Mouse (Mus musculus): ENCODE measurements around the gene Ccdc181.
A peak's percentile ranks its signal among the peaks of the same experiment; 100 is the strongest.
"Not testable (repeated sequence)": the region's sequence is repeated elsewhere in the genome, so short reads cannot be mapped to it uniquely, and the experiment has no call there.

Gene Ccdc181

GRCm38 (mm10) chr1:164275455-164275954, at the start of gene Ccdc181:
TSS of gene Ccdc181 (plus strand) at chr1:164275585.
- DNase-seq, result peak; percentile 93 to 96

- DNase-seq, result not testable (repeated sequence)
Observed at GRCm38 (mm10) chr1:164231937-164232570, 43.3 kb upstream of the Ccdc181 start.

GRCm38 (mm10) chr1:164233447-164233846, 41.9 kb upstream of the Ccdc181 start:
- no peak for DNase-seq

GRCm38 (mm10) chr1:164235078-164235477, 40.3 kb upstream of the Ccdc181 start:
- no peak for DNase-seq

GRCm38 (mm10) chr1:164236078-164236477, 39.3 kb upstream of the Ccdc181 start:
- DNase-seq, result peak; percentile 23 to 63

- DNase-seq, result no peak
Observed at GRCm38 (mm10) chr1:164241494-164241893, 33.9 kb upstream of the Ccdc181 start.

GRCm38 (mm10) chr1:164242809-164243208, 32.6 kb upstream of the Ccdc181 start:
- DNase-seq, result no peak

GRCm38 (mm10) chr1:164247442-164247841, 27.9 kb upstream of the Ccdc181 start:
- DNase-seq, result no peak

GRCm38 (mm10) chr1:164247971-164248370, 27.4 kb upstream of the Ccdc181 start:
- DNase-seq, result no peak

GRCm38 (mm10) chr1:164248465-164249331, 26.7 kb upstream of the Ccdc181 start, which contains the start of gene Slc19a2:
TSS of gene Slc19a2 (plus strand) at chr1:164249046.
- peak; percentile 97 to 99 for DNase-seq

GRCm38 (mm10) chr1:164249332-164249711, 26.1 kb upstream of the Ccdc181 start:
- DNase-seq, result no peak

GRCm38 (mm10) chr1:164250391-164251150, 24.8 kb upstream of the Ccdc181 start:
- no peak for DNase-seq

GRCm38 (mm10) chr1:164251438-164251837, 23.9 kb upstream of the Ccdc181 start:
- DNase-seq, result no peak

GRCm38 (mm10) chr1:164252551-164252950, 22.8 kb upstream of the Ccdc181 start:
- DNase-seq, result no peak

GRCm38 (mm10) chr1:164254836-164255235, 20.5 kb upstream of the Ccdc181 start:
- no peak for DNase-seq

GRCm38 (mm10) chr1:164260171-164261028, 15.0 kb upstream of the Ccdc181 start:
- no peak for DNase-seq

- DNase-seq, result no peak
Observed at GRCm38 (mm10) chr1:164261553-164261952, 13.8 kb upstream of the Ccdc181 start.

GRCm38 (mm10) chr1:164270941-164271340, 4.4 kb upstream of the Ccdc181 start:
- DNase-seq, result no peak

GRCm38 (mm10) chr1:164273659-164274058, 1.7 kb upstream of the Ccdc181 start:
- no peak for DNase-seq

GRCm38 (mm10) chr1:164276552-164276951, 1.2 kb downstream of the Ccdc181 start:
- no peak for DNase-seq

- DNase-seq, result no peak
Observed at GRCm38 (mm10) chr1:164279332-164279731, 3.9 kb downstream of the Ccdc181 start.

- DNase-seq, result no peak
Observed at GRCm38 (mm10) chr1:164284007-164284406, 8.6 kb downstream of the Ccdc181 start.
